Mouse (Mus musculus) urinary bladder, adult 18-20 months (tissue): ENCODE measurements around the gene Des.

Source experiments
- DNase-seq, 2 experiments: peaks; one replicate each; pipeline ENCODE4 v3.0.0; 2022; ENCODE audit warnings: low spot score in 2 of 2, mixed read lengths in 2 of 2

Gene Des

DNA sequence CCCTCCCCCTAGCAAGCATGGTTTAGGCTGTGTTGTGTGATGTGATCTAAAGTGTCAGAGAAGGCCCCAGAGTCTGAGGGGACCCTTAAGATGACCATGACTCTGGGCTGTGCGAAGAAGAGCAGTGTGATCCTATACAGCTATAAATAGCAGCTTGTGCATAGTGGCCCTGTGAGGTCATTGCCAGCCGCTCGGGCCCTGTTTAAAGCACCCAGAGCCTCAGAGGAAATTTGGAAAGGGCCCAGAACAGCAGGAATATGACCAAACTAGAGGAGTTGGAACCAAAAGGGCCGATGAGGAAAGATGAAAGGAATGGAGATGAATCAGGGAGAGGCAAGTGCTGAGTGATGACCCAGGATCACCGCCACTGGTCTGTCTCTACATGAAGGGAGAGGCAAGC, 12.8 kb upstream of the Des start:
- no peak for DNase-seq

DNA sequence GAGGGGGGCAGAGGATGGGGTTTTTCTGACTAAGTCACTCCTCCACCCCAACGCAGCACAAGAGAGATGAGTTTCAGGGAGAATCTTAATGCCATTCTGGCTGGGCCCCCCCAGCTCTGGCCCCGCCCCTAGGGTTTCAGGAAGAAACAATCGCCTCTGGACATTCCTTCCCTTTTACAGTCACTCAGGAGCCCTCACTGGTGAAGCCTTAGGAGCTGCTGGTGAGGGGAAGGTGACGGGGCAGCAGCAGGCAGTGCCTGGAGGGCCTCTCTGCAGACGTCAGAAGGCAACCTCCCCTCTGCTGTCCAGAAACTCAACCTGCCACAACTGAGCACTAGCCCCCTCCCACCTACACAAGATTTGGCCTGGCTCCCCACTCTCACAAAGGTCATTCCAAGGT, 10.9 kb upstream of the Des start:
- no peak for DNase-seq

DNA sequence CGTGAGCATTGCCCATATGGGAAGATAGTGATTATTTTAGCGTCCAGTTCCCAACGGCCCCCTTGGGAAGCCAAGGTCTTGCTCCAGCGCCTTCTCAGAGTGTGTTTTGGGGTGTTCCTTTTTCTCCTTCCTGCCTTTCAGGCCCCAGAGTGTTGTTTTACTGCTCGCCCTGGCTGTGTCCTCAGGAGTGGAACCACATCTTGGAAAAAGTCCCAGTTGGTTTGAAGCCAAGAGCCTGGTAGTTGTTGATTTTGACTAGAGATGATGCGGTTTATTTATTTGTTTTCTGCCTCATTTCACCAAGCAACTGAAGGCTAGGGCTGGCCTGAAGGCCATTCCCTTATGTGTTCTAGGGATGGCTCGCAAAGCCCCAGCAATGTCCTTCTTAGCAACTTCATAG, 2.9 kb upstream of the Des start:
- DNase-seq = no peak

DNA sequence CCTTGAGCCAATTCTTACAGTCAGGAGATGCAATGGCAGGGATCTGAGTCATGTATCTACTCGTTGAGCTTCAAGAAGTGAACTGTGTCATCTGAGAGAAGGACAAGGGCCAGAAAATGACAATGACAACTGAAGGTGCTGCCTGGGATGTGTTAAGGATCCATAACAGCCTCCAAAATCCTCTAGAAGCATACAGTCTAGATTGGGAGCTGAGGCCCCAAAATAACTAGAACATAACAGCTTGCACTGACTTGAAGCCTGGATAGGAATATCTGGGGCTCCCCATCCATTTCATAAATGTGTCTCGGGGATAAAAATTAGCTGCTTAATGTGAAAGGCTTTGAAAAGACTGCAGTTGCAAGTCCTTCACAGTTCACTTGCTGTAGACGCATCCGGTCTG, 2.1 kb upstream of the Des start:
- DNase-seq = no peak

DNA sequence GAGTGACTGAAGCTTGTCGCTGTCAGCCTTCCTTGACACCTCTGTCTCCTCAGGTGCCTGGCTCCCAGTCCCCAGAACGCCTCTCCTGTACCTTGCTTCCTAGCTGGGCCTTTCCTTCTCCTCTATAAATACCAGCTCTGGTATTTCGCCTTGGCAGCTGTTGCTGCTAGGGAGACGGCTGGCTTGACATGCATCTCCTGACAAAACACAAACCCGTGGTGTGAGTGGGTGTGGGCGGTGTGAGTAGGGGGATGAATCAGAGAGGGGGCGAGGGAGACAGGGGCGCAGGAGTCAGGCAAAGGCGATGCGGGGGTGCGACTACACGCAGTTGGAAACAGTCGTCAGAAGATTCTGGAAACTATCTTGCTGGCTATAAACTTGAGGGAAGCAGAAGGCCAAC, 783 bp upstream of the Des start:
- no peak for DNase-seq

DNA sequence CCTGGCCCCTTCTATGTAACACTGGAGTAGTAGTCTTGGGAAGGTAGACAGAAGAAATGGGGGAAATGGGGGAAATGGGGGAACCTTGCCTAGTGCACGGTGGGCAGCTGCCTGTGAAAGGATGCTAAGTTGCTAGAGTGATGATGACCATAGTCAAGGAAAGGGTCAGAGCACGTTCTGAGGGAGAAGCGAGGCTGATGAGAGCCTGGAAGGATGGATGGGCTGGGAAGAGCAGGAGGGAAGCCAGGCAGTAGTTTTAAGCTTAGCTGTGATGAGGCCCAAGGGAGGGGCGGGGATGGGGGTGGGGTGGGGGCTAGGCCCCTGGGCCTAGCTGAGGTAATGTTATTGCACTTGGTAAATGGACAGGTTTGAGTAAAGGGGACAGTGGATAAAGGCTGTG, 994 bp downstream of the Des start:
- DNase-seq = no peak

DNA sequence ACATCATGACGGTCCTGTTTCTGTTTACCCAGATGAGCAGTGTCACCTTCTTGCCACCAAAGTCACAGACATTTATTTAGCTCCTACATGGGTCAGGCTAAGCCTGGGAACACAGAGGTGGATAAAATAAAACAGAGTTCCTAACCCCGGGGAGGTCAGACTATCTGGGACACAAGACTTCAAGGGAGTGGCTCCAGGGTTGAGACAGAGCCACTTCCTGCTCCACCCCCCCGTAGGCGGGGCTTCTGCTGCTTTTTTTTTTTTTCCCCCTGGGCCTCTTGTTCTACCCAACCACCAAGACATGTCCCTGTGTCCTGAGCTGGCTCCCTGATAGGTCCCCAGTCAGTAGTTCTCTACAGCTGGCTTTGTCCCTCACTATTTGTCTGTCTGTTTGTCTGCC, 1.6 kb downstream of the Des start:
- DNase-seq = no peak

DNA sequence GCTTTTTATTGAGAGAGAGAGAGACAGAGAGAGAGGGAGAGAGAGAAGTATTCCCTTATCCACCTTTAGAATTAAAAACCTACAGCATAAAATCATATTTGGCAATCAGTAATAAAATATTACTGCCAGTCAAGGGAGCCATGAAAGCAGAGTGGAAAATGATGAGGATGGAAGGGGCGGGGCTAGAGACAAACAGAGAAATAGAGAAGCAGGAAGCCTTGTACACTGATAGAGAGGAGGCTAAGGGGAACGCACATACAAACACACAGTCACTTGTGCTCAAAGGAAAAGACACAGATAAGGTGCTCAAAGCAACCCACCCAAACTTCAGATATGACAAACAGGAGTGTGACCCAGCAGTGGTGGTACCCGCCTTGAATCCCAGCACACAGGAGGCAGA, 3.7 kb downstream of the Des start:
- no peak for DNase-seq

DNA sequence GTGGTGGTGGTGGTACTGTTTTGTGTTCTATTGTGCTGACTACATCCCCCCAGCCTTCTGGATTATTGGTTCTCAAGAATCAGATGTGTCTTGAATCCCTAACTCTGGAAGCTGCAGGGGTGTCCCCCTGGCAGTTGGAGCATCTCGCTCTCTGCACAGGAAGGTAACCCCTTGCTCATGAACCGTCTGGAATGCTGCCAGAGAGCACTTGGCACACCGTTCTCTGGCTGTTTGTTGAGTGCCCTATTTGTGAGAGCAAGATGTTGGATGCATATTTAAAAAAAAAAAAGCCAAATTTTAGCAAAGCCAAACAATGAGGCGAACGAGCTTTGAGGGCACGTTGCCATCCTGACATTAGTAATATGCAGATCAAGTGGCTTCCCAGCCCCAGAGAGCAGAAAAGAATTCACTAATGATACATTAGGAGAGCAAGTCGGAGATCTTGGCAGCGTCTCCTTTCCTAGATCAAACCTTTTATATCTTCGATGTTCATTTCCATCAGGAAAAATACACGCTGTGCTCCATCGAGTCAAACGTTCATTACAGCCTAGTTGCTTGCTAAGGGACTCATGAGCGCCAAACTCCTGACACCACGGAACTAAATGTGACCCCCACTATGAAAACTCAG, 5.5 kb downstream of the Des start:
- no peak for DNase-seq

DNA sequence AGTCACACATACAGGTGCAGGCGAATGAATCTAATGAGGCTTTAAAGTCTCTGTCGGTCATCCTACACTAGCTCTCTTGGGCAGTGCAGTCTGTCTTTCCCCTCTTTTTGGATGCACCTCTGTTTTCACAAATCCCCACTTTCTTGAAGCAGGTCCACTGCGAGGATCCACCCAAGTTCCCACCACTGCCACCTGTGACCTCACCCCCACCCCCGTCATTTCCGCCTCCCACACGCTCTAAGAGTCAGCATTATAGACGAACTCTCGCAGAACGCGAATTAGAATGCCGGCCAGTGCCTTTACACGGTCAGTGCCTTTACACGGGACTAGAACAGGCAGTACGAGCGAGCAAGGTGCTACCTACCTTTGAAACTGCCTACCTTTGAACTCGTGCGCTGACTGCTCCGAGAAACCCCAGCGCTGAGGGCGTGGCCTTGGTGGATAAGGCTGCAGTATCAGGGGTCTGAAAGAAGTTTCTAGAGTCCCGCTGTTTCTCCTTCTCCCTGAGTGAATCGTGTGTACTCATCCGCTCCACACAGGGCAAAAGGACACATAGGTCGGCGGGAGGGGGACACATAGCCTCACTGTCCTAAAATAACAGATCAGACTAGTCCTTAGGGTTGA, 9.3 kb downstream of the Des start:
- DNase-seq = no peak

DNA sequence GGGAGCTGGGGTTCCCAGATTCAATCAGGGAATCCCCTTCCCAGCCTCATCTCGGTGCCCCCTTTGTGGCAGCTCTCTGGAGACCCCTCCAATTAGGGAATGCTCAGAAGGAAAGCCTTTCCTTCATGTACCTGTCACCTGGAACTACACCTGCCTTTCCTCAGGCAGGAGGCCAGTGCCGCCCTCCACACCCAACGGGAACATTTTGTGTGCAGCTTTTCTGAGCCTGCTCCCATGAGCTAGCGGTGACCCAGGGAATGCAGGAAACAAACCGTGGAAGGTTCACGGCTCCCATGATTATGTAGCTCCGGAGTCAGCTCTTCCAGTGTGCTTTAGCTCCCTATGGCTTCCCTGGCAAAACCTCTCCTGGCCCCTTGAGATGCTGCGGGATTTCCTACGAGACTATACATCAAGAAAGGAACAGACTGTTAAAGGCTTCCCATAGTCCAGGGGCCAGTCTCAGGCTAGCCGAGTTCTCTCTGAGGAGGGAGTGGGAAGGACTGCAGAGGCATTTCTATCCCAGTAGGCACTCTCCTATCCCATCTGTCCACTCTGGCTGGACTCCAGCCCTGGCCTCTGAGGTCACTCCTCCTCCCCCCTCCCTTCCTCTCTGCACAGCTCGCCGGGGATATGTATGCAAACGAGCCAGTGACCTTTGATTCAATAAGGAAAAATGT, 10.0 kb downstream of the Des start:
- no peak for DNase-seq

DNA sequence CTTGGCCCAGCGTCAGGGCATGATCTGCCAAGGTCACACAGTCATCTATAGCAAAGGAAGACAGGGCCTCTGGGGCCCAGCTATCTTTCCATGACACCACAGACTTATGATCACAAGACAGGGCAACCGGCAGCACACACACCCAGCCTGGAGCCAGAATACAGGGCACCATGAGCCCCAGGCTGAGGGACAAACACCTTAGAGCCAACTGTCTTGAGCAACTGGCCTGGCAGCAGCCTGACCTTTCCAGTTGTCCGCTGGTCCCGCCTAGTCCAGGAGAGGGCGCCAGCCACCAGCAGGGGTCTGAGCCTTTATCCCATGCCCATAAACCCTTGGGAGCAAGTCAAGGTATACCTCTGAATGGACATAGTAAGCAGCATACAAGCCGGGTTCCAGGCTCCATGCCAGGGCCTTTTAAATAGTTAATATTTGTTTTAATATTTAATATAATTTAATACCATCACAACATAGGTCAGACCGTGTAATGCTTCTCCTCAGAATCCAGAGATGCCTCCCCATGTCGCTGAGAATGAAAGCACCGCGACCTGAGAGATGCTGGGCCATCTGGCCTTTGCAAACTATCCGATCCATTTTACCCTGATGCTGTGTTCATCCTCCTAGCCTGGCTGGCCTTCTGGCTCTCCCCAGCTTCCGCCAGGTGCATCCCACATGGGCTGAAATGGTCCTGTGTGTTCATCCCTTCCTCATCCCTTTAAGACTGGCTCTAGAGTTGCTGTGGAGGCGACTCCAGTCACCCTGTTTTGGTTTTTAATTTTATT, 11.4 kb downstream of the Des start:
- no peak for DNase-seq

DNA sequence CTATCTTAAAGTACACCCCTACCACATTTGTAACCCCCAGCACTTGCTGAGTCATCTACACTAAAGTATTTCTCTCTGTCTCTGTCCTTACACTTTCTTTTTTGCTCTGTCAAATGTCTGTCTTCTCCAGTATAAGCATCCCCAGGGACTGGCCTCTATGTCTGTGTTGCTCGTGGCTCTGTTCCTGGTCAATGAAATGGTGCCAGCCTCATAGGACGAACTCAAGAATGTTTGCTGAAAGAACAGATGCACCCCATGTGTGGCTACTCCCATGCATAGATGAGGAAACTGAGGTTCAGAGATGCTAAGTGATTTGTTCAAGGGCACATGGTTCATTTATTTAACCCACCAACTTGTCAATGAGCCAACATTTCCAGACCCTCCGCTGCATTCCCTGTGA, 12.3 kb downstream of the Des start:
- no peak for DNase-seq

DNA sequence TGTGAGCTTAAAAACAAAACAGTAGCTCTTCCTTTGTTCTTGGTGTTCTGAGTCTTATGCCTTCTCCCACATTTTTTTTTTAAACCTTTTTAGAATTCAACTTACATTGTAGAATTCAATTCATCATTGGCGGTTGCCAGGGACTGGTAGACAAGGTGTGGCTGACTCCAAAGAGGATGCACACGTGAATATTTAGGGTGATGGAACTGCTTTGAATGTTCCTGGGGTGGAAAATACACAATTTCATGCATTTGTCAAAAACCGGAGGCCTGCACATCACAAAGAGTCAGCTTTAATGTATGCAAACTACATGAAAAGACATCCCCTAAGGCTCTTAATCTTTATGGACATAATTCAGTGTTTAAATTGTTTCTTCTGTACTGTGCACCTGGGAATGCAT, 13.1 kb downstream of the Des start:
- DNase-seq = no peak

DNA sequence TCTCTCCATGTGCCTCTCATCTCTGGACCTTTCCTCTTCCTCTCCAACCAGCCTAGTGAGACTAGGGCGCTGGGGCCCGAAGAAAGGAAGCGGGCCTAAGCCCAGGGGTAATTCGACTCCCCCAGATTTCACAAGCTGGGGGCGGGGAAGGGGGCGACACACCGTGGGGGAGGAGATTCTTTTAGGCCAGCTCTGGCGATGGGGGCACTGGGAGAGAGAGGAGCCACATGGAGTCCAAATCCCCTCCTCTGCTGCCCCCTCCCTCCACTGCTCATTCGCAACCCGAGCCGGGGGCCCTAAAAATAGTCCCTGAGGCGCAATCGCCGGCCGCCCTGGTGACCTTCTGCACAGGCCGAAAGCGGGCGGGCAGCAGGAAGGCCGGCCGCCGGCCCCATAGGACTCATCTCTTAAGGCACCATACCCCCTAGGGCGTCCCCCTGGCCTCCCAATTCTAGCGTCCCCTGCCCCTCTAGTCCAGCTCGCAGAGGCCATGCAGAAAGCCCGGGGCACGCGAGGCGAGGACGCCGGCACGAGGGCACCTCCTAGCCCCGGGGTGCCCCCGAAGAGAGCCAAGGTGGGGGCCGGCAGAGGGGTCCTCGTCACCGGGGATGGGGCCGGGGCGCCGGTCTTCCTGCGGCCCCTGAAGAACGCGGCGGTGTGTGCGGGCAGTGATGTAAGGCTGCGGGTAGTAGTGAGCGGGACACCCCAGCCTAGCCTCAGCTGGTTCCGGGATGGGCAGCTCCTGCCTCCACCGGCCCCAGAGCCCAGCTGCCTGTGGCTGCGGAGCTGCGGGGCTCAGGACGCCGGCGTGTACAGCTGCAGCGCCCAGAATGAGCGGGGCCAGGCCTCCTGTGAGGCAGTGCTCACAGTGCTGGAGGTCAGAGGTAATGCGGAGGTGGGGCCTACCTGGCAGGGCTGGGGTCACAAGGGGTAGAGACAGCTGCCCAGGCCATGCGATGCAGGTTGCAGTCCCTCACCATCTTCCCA, 15.1 kb downstream of the Des start, which contains the start of gene Speg:
Gene Speg (plus strand): TSS at position 348 of the 987 bp plus-strand sequence.
- DNase-seq = no peak

DNA sequence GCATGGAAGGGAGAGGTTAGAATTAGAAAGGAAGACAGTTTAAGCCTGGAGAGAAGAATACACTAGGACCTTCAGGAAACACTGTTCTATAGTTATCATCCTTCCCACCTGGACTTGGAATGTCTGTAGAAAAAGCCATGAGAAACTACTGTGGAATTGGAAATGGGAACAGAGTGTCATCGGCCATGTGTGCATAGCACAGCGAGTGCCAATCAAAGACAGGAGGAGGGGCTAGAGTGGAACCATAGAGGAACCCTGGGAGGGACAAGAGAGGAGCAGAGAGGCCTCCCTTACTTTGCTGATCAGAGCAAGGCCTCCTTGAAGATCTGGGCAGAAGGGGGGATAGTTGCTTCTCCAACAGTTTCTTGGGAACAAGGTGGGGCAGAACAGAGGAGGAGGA, 19.1 kb downstream of the Des start:
- no peak for DNase-seq

DNA sequence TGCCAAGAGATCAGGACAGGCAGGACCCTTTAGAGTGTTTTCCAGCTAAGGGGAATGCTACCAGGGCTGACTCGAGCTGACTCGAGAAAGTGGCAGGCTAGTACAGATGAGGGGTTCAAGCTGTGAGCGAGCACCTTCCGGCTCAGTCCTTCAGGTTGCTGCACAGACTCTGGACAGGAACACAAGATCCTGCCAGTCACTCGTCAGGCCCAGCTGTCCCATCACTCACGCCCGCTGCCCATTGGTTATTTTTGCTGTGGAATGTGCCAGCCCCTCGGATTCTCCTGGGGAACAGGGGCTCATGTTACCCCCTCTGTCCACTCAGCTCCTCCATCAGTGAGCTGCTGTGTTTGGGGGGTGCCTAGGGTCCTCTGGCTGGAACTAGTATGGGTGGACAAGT, 19.8 kb downstream of the Des start:
- DNase-seq = no peak

DNA sequence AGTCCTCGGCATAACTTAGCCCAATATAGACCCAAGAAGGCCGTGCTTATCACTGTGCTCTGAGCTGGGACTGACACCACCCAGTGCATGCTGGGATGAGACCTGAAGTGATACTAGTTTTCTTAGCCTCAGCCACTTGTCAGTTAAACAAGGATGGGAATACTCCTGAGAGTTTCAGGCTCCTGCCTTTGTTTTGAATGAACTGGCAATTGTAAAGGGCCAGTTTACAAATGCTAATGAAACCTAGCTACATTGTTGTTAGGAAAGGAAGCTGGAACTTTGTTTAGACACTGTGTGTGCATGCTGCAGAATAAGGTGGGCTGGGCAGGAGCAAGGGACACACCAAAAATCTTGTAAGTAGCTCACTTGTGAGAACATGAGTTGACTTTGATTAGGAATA, 20.8 kb downstream of the Des start:
- no peak for DNase-seq

DNA sequence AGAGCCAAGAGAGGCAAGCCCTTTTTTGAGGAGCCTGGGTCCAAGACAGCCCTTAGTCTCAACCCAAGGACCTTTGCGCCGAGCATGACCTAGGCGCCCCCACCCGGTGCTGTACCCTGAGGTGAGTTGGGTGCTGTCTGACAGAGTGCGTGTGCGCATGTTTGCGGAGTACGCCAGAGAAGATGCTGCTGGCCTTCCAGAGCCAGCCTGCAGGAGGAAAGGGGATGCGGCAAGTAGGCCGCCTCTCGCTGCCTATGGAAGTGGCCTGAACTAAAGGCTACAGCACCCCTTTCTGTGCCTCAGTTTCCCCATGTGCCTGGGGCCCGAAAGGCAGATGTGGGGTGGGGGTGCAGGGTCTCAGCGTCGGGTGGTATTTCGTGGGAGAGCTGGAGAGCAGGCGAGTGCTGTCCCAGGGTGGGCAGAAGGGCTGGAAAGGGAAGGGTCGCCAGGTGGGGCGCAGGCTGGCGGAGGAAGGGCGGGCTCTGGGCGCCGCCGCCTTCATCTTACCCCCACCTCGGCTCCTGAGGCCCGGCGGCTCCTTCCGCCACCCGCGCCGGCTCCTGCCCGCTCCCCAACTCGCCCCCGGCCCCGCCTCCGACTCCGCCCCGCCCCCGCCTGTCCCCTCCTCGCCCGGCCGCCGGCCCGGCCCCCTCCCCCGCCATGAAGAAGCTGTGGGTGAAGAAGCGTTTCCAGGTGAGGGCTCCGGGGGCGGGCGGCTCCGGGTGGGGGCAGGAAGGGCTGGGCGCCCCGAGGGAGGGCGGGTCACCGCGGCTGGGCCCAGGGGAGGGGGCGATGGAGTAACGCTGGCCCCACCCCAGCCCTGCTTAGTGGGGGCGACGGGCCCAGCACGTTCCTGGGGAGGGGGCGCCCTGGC, 21.6 kb downstream of the Des start:
- no peak for DNase-seq

DNA sequence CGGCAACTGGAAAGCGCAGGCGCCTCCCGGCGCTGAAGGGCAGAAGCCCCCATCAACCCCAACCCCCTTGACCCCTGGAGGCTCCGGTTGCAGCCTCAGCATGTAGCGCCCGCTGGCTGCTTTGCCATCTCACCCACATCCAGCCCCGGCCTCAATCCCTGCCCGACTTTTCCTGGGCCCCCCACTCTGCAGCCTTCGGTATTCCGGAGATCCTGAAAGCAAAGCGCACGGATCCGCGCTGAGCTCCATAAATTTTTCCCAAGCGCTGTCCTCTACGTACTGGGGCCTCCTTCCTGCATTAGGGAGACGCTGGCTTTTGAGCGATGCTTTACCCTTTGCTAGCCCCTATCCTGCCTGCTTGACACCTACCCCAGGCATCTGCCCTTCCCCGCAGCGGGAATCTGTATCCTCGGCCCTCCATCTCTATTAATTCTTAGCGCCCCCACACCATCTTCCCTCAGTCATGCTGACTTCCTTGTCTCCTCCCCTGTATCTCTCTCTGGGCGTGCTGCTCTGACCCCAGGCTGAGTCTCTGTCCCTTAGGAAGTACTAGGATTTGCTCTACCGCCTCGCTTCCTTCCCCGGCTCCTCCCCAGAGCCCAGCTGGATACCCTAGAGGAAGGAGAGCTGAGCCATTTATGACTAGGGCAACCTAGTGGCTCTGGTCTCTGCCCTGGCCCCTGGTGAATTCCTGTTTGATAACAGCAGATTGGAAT, 22.4 kb downstream of the Des start:
- no peak for DNase-seq
